Mouse (Mus musculus): ENCODE results near the gene Slc31a2. TPM values are rescaled to one million over a fixed set of nuclear protein-coding genes. Genes with fewer than 3 reads are reported as not detected.

The Slc31a2 gene
- total and polyA plus RNA-seq, 3 experiments, result 0.08 to 0.25 TPM; not detected in 1

GRCm38 (mm10) chr4:62282969-62283368 lies 20.6 kb downstream of the Slc31a2 start:
- Histone ChIP-seq H3K9ac (ENCODE audit: control insufficient read depth, low read depth, low read length, poor library complexity, severe bottlenecking) (no peak overlapping the region), H3K36me3 (ENCODE audit: control insufficient read depth in 1 of 2, insufficient read depth in 2 of 2, low read length in 2 of 2) (no peaks in the 10 kb centered on the region), H3K79me2 (ENCODE audit: control insufficient read depth, insufficient read depth, low read length, poor library complexity) (no peaks in the 10 kb centered on the region), H3K4me3 (ENCODE audit: control insufficient read depth in 1 of 2, insufficient read depth in 1 of 2, low read depth in 2 of 2, low read length in 2 of 2) (no peak overlapping the region), H3K4me1 (ENCODE audit: control insufficient read depth in 1 of 2, insufficient read depth in 2 of 2, low read length in 2 of 2) (no peaks in the 10 kb centered on the region), H3K27ac (ENCODE audit: control insufficient read depth, low read depth, low read length) (no peak overlapping the region), H3K27me3 (ENCODE audit: control insufficient read depth in 1 of 2, insufficient read depth in 2 of 2, low read length in 2 of 2) (no peaks in the 10 kb centered on the region), H3K9me3 (replicated peaks; ENCODE audit: insufficient read depth, low read length) (no peaks in the 10 kb centered on the region)
- DNase-seq (ENCODE audit: low read depth, low spot score), result no peak
- TF ChIP-seq NRF1 (IDR thresholded peaks at IDR 0.05; ENCODE audit: insufficient read depth, low read depth, low read length, poor library complexity, severe bottlenecking) (no peak), MAX (IDR thresholded peaks at IDR 0.05; ENCODE audit: low read length) (no peak), BHLHE40 (IDR thresholded peaks at IDR 0.05; ENCODE audit: borderline replicate concordance, low read depth, low read length) (no peak), ELF1 (IDR thresholded peaks at IDR 0.05; ENCODE audit: low read depth, low read length) (no peak), MXI1 (IDR thresholded peaks at IDR 0.05; ENCODE audit: low read depth, low read length) (no peak), ZMIZ1 (IDR thresholded peaks at IDR 0.05; ENCODE audit: low read depth, low read length) (no peak), NELFE (IDR thresholded peaks at IDR 0.05; ENCODE audit: low read depth, low read length) (no peak), UBTF (IDR thresholded peaks at IDR 0.05; ENCODE audit: borderline replicate concordance, insufficient read depth, low read depth, low read length) (no peak), HCFC1 (IDR thresholded peaks at IDR 0.05; ENCODE audit: low read depth, low read length) (no peak), MAFK (IDR thresholded peaks at IDR 0.05; ENCODE audit: borderline replicate concordance, low read depth, low read length) (no peak), JUND (IDR thresholded peaks at IDR 0.05; ENCODE audit: low read depth, low read length) (no peak), EP300 (IDR thresholded peaks at IDR 0.05; ENCODE audit: low read depth in 1 of 2, low read length in 2 of 2) (no peak), MAZ (IDR thresholded peaks at IDR 0.05; ENCODE audit: low read depth, low read length) (no peak), POLR2AphosphoS2 (IDR thresholded peaks at IDR 0.05; ENCODE audit: low read length) (no peak), POLR2AphosphoS5 (IDR thresholded peaks at IDR 0.05; ENCODE audit: borderline replicate concordance, low read depth, low read length) (no peak), POLR2A (IDR thresholded peaks at IDR 0.05; ENCODE audit: control insufficient read depth in 1 of 2, insufficient read depth in 1 of 2, low read depth in 1 of 2, low read length in 2 of 2, poor library complexity in 1 of 2) (no peak)

DNA sequence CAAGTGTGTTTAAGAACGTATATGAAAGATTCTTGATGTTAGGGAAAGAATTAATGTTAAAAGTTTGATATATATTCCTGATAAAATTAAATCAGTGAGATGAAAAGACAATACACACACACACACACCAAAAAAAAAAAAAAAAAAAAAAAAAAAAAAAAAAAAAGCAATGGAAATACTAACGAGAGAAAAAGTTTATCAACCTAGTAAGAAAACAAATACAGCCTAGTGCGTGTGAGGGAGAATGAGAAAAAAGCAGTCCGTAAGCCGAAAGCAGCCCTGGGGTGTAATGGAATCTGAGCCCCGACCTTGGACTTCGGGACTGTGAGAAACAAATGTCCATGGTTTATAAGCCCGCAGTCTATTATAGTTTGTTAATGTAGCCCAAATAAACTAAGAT lies 23.2 kb downstream of the Slc31a2 start:
- Histone ChIP-seq H3K4me3 (ENCODE audit: control insufficient read depth in 1 of 2, insufficient read depth in 1 of 2, low read depth in 2 of 2, low read length in 2 of 2) (no peak overlapping the region), H3K79me2 (ENCODE audit: control insufficient read depth, insufficient read depth, low read length, poor library complexity) (no peaks in the 10 kb centered on the region), H3K27ac (ENCODE audit: control insufficient read depth, low read depth, low read length) (no peak overlapping the region), H3K27me3 (ENCODE audit: control insufficient read depth in 1 of 2, insufficient read depth in 2 of 2, low read length in 2 of 2) (no peaks in the 10 kb centered on the region; a peak in 1 of 4 replicates), H3K9me3 (replicated peaks; ENCODE audit: insufficient read depth, low read length) (no peaks in the 10 kb centered on the region), H3K9ac (ENCODE audit: control insufficient read depth, low read depth, low read length, poor library complexity, severe bottlenecking) (no peak overlapping the region), H3K36me3 (ENCODE audit: control insufficient read depth in 1 of 2, insufficient read depth in 2 of 2, low read length in 2 of 2) (no peaks in the 10 kb centered on the region), H3K4me1 (ENCODE audit: control insufficient read depth in 1 of 2, insufficient read depth in 2 of 2, low read length in 2 of 2) (no peaks in the 10 kb centered on the region)
- DNase-seq (ENCODE audit: low read depth, low spot score), result no peak
- TF ChIP-seq MYB (IDR thresholded peaks at IDR 0.05; ENCODE audit: low read depth, low read length), result no peak
- no peak for TF ChIP-seq RCOR1 (IDR thresholded peaks at IDR 0.05; ENCODE audit: low read depth, low read length)
- no peak for TF ChIP-seq MAZ (IDR thresholded peaks at IDR 0.05; ENCODE audit: low read depth, low read length)
- no peak for TF ChIP-seq KAT2A (conservative IDR thresholded peaks at IDR 0.05; ENCODE audit: low read depth, low read length)
- TF ChIP-seq CHD2 (IDR thresholded peaks at IDR 0.05; ENCODE audit: low read length), result no peak
- TF ChIP-seq ELF1 (IDR thresholded peaks at IDR 0.05; ENCODE audit: low read depth, low read length), result no peak
- no peak for TF ChIP-seq ZNF384 (IDR thresholded peaks at IDR 0.05; ENCODE audit: low read depth, low read length)
- no peak for TF ChIP-seq MAFK (IDR thresholded peaks at IDR 0.05; ENCODE audit: borderline replicate concordance, low read depth, low read length)
- no peak for TF ChIP-seq ZMIZ1 (IDR thresholded peaks at IDR 0.05; ENCODE audit: low read depth, low read length)
- no peak for TF ChIP-seq POLR2AphosphoS2 (IDR thresholded peaks at IDR 0.05; ENCODE audit: low read length)
- no peak for TF ChIP-seq MAX (IDR thresholded peaks at IDR 0.05; ENCODE audit: low read length)
- TF ChIP-seq CHD1 (IDR thresholded peaks at IDR 0.05; ENCODE audit: low read depth, low read length), result no peak
- TF ChIP-seq TBP (IDR thresholded peaks at IDR 0.05; ENCODE audit: low read depth, low read length), result no peak
- TF ChIP-seq MYC (IDR thresholded peaks at IDR 0.05; ENCODE audit: low read depth, low read length), result no peak
- TF ChIP-seq UBTF (IDR thresholded peaks at IDR 0.05; ENCODE audit: borderline replicate concordance, insufficient read depth, low read depth, low read length), result no peak
- TF ChIP-seq ETS1 (IDR thresholded peaks at IDR 0.05; ENCODE audit: low read depth, low read length), result no peak
